Mouse (Mus musculus): ENCODE results near the gene Myrip. TPM values are rescaled to one million over a fixed set of nuclear protein-coding genes. Genes with fewer than 3 reads are reported as not detected.

The Myrip gene
- total and polyA plus RNA-seq, 3 experiments = 0.03 TPM; not detected in 2

DNA sequence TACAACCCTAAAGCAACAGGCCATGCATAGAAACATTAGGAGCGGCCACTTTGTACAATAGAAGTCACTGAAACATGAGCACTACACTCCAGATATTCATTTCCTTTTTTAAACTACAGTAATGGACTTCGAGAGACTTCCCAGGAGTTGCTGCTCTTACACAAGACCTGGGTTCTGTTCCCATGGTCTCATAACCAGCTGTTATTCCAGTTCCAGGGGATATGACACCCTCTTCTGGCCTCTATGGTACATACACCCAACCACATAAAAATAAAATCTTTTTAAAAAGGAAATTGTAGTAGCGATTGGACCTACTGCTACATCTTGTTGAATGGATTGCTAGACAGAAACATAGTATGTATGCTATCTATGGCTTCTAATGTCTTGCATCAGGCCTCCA is 190.2 kb downstream of the Myrip start:
- Histone ChIP-seq H3K9ac (ENCODE audit: control insufficient read depth, low read depth, low read length, poor library complexity, severe bottlenecking) (no peak overlapping the region), H3K4me3 (ENCODE audit: control insufficient read depth in 1 of 2, insufficient read depth in 1 of 2, low read depth in 2 of 2, low read length in 2 of 2) (no peak overlapping the region), H3K4me1 (ENCODE audit: control insufficient read depth in 1 of 2, insufficient read depth in 2 of 2, low read length in 2 of 2) (peaks cover 0 to 12% of the 10 kb centered on the region in 2 experiments; a peak in 3 of 4 replicates), H3K79me2 (ENCODE audit: control insufficient read depth, insufficient read depth, low read length, poor library complexity) (peaks cover 19% of the 10 kb centered on the region), H3K27me3 (ENCODE audit: control insufficient read depth in 1 of 2, insufficient read depth in 2 of 2, low read length in 2 of 2) (no peaks in the 10 kb centered on the region), H3K36me3 (ENCODE audit: control insufficient read depth in 1 of 2, insufficient read depth in 2 of 2, low read length in 2 of 2) (peaks cover 3 to 5% of the 10 kb centered on the region in 2 experiments; a peak in 3 of 4 replicates), H3K9me3 (replicated peaks; ENCODE audit: insufficient read depth, low read length) (no peaks in the 10 kb centered on the region), H3K27ac (ENCODE audit: control insufficient read depth, low read depth, low read length) (no peak overlapping the region)
- TF ChIP-seq SMC3 (IDR thresholded peaks at IDR 0.05; ENCODE audit: low read depth, low read length) (peak; percentile 33), RAD21 (IDR thresholded peaks at IDR 0.05; ENCODE audit: low read depth, low read length) (peak; percentile 17), ZMIZ1 (IDR thresholded peaks at IDR 0.05; ENCODE audit: low read depth, low read length) (no peak), USF2 (IDR thresholded peaks at IDR 0.05; ENCODE audit: borderline replicate concordance in 1 of 2, insufficient read depth in 1 of 2, low read depth in 1 of 2, low read length in 2 of 2) (no peak), CTCF (IDR thresholded peaks at IDR 0.05 in 2 of 3, conservative IDR thresholded peaks at IDR 0.05 in 1 of 3; ENCODE audit: control insufficient read depth in 1 of 3, insufficient read depth in 1 of 3, low read depth in 2 of 3, low read length in 3 of 3, poor library complexity in 1 of 3, severe bottlenecking in 1 of 3) (peak in 1 of 3 experiments; percentile 33; a peak in 2 of 6 replicates)
- DNase-seq (ENCODE audit: low read depth, low spot score) = peak; percentile 54

- Histone ChIP-seq H3K79me2 (ENCODE audit: control insufficient read depth, insufficient read depth, low read length, poor library complexity) (peaks cover 19% of the 10 kb centered on the region), H3K4me1 (ENCODE audit: control insufficient read depth in 1 of 2, insufficient read depth in 2 of 2, low read length in 2 of 2) (peaks cover 0 to 12% of the 10 kb centered on the region in 2 experiments; a peak in 3 of 4 replicates), H3K27ac (ENCODE audit: control insufficient read depth, low read depth, low read length) (peak within 1 kb of the TSS; percentile 71), H3K9me3 (replicated peaks; ENCODE audit: insufficient read depth, low read length) (no peaks in the 10 kb centered on the region), H3K27me3 (ENCODE audit: control insufficient read depth in 1 of 2, insufficient read depth in 2 of 2, low read length in 2 of 2) (no peaks in the 10 kb centered on the region), H3K4me3 (ENCODE audit: control insufficient read depth in 1 of 2, insufficient read depth in 1 of 2, low read depth in 2 of 2, low read length in 2 of 2) (peak within 1 kb of the TSS; percentile 98 to 100), H3K9ac (ENCODE audit: control insufficient read depth, low read depth, low read length, poor library complexity, severe bottlenecking) (peak within 1 kb of the TSS; percentile 100), H3K36me3 (ENCODE audit: control insufficient read depth in 1 of 2, insufficient read depth in 2 of 2, low read length in 2 of 2) (peaks cover 3 to 5% of the 10 kb centered on the region in 2 experiments; a peak in 3 of 4 replicates)
- no peak for DNase-seq (ENCODE audit: low read depth, low spot score)
- TF ChIP-seq ZNF384 (IDR thresholded peaks at IDR 0.05; ENCODE audit: low read depth, low read length) (no peak), JUND (IDR thresholded peaks at IDR 0.05; ENCODE audit: low read depth, low read length) (no peak), TAL1 (IDR thresholded peaks at IDR 0.05; ENCODE audit: low read length) (no peak), BHLHE40 (IDR thresholded peaks at IDR 0.05; ENCODE audit: borderline replicate concordance, low read depth, low read length) (no peak), TBP (IDR thresholded peaks at IDR 0.05; ENCODE audit: low read depth, low read length) (no peak), POLR2A (IDR thresholded peaks at IDR 0.05; ENCODE audit: control insufficient read depth in 1 of 2, insufficient read depth in 1 of 2, low read depth in 1 of 2, low read length in 2 of 2, poor library complexity in 1 of 2) (no peak), USF1 (IDR thresholded peaks at IDR 0.05; ENCODE audit: low read depth, low read length) (no peak), E2F4 (IDR thresholded peaks at IDR 0.05; ENCODE audit: borderline replicate concordance, low read depth, low read length) (no peak), MAZ (IDR thresholded peaks at IDR 0.05; ENCODE audit: low read depth, low read length) (no peak), TCF12 (IDR thresholded peaks at IDR 0.05; ENCODE audit: low read depth, low read length) (no peak), HCFC1 (IDR thresholded peaks at IDR 0.05; ENCODE audit: low read depth, low read length) (no peak), ZMIZ1 (IDR thresholded peaks at IDR 0.05; ENCODE audit: low read depth, low read length) (no peak), NRF1 (IDR thresholded peaks at IDR 0.05; ENCODE audit: insufficient read depth, low read depth, low read length, poor library complexity, severe bottlenecking) (no peak), CHD2 (IDR thresholded peaks at IDR 0.05; ENCODE audit: low read length) (no peak), MXI1 (IDR thresholded peaks at IDR 0.05; ENCODE audit: low read depth, low read length) (no peak), GABPA (IDR thresholded peaks at IDR 0.05; ENCODE audit: low read depth, low read length) (no peak), CHD1 (IDR thresholded peaks at IDR 0.05; ENCODE audit: low read depth, low read length) (no peak), UBTF (IDR thresholded peaks at IDR 0.05; ENCODE audit: borderline replicate concordance, insufficient read depth, low read depth, low read length) (no peak), USF2 (IDR thresholded peaks at IDR 0.05; ENCODE audit: borderline replicate concordance in 1 of 2, insufficient read depth in 1 of 2, low read depth in 1 of 2, low read length in 2 of 2) (no peak)
Measured at GRCm38 (mm10) chr9:120492010-120492399, 190.7 kb downstream of the Myrip start, which contains the start of gene Eif1b. Gene Eif1b (plus strand): TSS chr9:120492232.

Measured in MEL (cell line).